Mouse (Mus musculus): ENCODE results near the gene Stap2.

- TF ChIP-seq CTCF (IDR thresholded peaks at IDR 0.05) (no peak), POLR2A (IDR thresholded peaks at IDR 0.05; ENCODE audit: insufficient read depth, low read depth, low read length) (no peak), EP300 (IDR thresholded peaks at IDR 0.05; ENCODE audit: insufficient read depth, low read depth, low read length) (no peak)
Observed at GRCm38 (mm10) chr17:56026303-56026702, 20.9 kb upstream of the Stap2 start.
